Mouse (Mus musculus) splenic B cell, adult 2 months (primary cell): ENCODE measurements around the gene Zxdc.

Experiments
- DNase-seq: peaks from one replicate; pipeline ENCODE4 v3.0.0-alpha.2; 2011; ENCODE audit warnings: low read depth, low spot score
- H3K27me3 ChIP-seq: 2 replicates; pipeline ENCODE4 v1.6.1; 2012; ENCODE audit warnings: mild to moderate bottlenecking, low read length, moderate library complexity, mixed read lengths; ENCODE audit not compliant: control insufficient read depth, poor library complexity, insufficient read depth, severe bottlenecking
- H3K36me3 ChIP-seq: 2 replicates; pipeline ENCODE4 v1.6.1; 2012; ENCODE audit warnings: mild to moderate bottlenecking, low read length, moderate library complexity, mixed read lengths; ENCODE audit not compliant: control insufficient read depth, poor library complexity, insufficient read depth, severe bottlenecking

Zxdc gene

DNA sequence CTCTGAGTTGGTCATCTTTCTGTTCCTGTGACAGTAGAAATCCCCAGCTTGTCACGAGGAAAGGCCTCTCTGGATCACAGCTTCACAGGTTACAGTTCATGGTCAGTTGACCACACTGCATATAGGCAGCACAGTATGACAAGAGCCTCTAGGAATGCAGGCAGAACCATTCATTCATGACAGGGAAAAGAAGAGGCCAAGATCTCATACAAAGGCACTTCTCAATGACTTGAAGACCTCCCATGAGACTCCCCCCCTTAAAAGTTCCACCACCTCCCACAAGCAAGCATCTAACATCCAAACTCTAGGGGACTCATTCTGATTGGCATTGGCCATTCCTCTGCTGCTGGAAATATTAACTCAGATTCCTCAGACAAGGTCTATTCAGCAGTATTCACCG, 9.8 kb upstream of the Zxdc start:
- Histone ChIP-seq H3K27me3 (no peaks in the 10 kb centered on the region), H3K36me3 (no peaks in the 10 kb centered on the region)
- no peak for DNase-seq

DNA sequence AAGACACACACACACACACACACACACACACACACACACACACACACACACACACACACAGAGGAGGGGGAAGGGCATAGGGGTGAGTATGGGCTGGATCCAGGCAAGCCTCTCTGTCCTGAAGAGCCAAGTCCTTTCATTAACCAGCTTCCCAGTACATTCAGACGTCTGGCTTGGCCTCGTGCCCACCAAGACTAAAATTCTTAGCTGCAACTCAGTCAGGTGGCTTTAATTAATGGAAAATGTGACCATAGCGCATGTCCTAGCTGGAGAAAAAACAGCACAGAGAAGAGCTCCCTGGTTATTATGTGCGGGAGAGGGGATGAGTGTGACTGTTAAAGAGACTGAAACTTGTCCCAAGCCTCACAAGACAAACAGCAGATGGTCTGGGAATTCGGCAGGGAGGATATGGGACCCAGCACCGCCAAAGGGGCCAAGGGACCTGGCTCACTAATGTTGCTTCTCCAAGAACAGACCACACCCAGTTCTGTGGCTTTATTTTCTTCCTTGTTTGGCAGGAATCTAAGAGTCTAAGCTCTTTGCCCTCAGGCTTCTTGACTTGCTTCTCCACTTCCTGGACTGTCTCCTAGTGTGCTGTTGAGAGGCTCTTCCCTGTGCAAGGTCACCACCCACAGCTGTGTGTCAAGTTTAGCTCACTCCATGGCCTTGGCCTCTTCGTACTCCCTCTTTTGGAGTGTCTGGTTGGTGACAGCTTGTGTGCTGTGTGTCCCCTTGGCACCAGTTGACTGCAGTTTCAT, 9.1 kb upstream of the Zxdc start:
- DNase-seq: no peak
- Histone ChIP-seq H3K36me3 (no peaks in the 10 kb centered on the region), H3K27me3 (no peaks in the 10 kb centered on the region)

DNA sequence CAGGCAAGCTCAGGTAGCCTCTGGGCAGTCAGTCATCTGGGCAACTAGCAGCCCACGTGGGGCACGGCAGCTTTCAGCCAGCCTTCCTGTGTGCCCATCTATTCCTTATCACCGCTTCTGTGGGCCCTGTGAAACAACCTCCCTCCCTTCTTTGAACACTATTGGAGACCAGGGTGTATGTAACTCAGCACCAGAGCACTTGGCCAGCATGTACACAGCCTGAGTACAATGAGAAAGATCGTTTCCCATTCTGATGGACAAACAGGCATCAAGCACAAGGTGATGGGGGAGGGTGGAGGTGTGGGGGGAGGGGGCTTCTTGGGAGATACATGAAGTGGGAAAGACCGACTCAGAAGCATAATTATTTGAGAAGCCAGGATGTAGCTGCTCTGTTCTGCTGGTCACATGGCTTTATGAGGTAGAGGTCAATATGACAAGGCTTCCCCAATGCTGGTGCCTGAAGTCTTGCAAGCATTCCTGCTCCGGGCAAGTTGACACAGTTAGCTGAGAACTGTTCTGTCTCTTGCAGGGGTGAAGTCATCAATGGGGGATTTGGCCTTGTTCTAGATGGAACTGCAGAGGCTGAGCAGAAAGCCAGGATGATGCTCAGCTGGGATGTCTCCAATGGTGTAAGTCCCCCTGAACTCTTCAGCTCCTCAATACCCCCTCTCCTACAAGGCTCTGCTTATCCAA, 8.2 kb upstream of the Zxdc start:
- Histone ChIP-seq H3K36me3 (no peaks in the 10 kb centered on the region), H3K27me3 (no peaks in the 10 kb centered on the region)
- DNase-seq: no peak

DNA sequence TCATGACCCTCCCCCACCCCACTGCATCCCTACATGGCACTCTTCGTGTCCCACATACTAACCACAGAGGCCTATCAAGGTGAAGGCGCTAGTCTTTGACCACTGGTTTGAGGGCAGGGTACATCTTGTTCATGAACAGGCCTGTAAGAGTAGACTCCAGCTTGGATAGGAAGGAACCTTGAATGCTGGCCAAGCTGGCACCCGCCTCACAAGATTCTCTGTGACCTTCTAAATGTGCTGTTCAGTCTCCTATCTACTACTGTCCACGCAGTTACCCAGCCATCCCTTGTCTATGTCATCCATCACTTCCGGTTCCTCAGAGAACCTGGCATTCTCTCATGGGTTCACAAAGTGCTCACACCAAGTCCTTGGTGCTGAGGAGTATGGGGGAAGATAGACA, 6.0 kb upstream of the Zxdc start:
- no peaks in the 10 kb centered on the region for H3K27me3 ChIP-seq
- no peaks in the 10 kb centered on the region for H3K36me3 ChIP-seq
- no peak for DNase-seq

DNA sequence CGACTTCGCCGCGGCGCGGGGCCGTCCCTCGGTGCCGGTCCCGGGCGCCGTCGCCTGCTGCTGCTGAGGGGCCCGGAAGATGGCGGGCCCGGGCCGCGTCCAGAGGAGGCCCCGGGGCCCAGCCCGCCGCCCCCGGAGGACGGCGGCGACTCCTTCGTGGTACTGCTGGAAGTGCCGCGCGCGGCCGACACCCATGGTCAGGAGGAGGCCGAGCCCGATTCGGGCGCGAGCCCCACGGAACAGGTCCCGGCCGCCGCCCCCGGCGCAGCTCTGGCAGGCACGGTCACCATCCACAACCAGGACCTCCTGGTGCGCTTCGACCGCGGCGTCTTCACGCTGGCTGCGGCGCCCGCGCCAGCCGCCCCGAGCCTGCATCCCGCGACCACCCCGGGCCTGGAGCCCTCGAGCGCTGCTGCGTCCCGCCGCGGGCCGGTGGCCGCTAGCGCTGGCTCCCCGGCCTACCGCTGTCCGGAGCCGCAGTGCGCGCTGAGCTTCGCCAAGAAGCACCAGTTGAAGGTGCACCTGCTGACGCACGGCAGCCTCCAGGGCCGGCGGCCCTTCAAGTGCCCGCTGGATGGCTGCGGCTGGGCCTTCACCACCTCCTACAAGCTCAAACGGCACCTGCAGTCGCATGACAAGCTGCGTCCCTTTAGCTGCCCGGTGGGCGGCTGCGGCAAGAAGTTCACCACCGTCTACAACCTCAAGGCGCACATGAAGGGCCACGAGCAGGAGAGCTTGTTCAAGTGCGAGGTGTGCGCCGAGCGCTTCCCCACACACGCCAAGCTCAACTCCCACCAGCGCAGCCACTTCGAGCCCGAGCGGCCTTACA, 647 bp downstream of the Zxdc start:
- DNase-seq: peak; percentile 49

DNA sequence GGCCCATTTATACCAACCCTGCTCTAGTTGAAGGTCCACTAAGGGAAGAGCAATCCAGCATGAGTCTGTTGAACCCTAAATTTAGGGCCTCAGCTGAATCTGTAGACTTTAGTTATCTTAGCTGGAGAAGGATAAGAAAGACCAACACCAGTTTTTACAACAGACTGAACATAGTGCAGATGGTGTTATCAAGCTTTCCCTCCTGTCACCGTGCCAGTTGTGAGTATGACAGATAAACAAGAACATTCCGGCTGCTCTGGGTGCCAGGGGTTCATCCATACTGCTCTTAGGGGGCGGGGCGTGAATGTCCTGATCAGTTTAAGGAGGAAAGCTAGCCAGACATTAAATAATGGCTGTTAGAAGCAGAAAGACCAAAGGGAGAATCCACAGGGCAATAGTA, 5.4 kb downstream of the Zxdc start:
- Histone ChIP-seq H3K27me3 (no peaks in the 10 kb centered on the region), H3K36me3 (peaks cover 4% of the 10 kb centered on the region)
- no peak for DNase-seq

More for the DNA sequence above, 647 bp downstream of the Zxdc start:
- Histone ChIP-seq H3K36me3 (peaks cover 2% of the 10 kb centered on the region; the same call in 1 of the 2 replicates), H3K27me3 (no peaks in the 10 kb centered on the region)

DNA sequence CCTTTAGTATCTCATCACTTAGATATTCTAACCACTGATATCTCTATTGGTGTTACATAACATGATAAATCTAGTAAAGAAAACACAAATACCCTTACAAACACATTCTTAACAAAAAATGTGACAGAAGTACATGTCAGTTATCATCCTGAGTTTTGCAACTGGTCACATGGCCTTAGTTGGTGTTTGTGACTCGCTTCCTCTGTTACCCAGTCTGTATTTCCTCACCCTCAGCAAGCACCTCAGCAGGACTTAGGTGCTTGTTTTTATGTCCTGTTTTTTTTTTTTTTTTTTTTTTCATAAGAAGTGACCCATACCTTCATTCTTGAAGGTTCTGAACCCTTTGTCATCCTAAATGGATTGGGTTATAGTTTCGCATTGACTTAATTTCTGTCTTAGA, 8.4 kb downstream of the Zxdc start:
- DNase-seq: no peak
- H3K36me3 ChIP-seq: peaks cover 9% of the 10 kb centered on the region
- no peaks in the 10 kb centered on the region for H3K27me3 ChIP-seq

DNA sequence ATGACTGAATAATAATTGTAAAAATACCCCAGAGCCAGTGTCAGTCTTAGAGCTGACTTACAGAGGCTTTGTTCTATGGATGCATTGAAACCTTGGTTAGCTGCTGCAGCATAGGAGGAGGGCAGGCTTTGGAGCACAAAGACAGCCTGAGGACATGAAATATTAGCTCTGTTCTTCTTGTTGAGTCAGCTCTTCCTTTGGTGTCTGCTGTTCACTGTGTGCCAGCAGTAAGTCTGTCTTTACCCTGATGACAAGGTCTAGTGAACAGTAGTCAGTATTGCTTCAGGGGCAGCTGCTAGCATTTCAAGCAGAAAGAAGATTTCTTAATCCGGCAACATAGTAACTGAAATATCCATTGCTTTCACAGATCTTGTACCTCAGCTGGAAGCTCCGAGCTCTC, 12.2 kb downstream of the Zxdc start:
- Histone ChIP-seq H3K36me3 (peaks cover 7% of the 10 kb centered on the region), H3K27me3 (no peaks in the 10 kb centered on the region)
- no peak for DNase-seq

DNA sequence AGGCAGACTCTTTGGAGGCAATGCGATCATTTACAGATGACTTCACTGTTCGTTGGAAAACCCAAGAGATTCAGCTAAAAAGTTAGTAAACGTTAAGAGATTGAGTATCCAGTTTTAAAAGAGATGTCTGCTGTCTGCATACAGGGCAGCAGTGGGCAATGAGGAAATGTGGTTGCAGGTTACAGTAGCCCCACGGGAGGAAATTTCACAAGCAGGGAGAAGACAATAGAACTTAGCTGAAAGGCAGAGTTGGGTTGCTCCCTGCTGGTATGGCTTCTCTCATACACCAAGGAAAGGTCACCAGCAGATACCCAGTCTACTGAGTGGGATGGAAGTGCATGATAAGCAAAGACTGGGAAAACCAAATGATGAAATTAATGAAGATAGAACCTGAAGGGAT, 21.3 kb downstream of the Zxdc start:
- DNase-seq: no peak
- Histone ChIP-seq H3K27me3 (no peaks in the 10 kb centered on the region), H3K36me3 (peaks cover 3% of the 10 kb centered on the region; the same call in 1 of the 2 replicates)

DNA sequence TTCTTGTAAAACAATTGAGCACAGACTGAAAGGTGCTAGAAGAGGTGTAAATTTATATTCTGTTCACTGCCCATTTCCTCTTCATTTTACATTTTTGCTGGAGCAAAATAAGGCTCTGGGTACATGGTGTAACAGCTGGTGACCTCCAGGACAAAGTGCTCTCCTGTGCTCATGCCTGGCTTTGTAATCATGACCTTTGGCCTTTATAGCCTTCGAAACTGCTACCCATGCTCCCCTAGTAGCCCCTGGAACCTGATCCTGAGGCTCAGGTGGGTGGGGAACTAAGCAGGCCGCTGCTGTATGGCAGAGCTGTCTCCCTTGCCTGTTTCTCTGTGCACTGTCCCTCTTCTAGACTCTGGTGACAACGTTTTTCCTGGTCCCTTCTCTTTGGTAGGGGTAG, 24.7 kb downstream of the Zxdc start:
- H3K27me3 ChIP-seq: no peaks in the 10 kb centered on the region; the same call in 1 of the 2 replicates
- H3K36me3 ChIP-seq: peaks cover 3% of the 10 kb centered on the region; the same call in 1 of the 2 replicates
- DNase-seq: no peak

DNA sequence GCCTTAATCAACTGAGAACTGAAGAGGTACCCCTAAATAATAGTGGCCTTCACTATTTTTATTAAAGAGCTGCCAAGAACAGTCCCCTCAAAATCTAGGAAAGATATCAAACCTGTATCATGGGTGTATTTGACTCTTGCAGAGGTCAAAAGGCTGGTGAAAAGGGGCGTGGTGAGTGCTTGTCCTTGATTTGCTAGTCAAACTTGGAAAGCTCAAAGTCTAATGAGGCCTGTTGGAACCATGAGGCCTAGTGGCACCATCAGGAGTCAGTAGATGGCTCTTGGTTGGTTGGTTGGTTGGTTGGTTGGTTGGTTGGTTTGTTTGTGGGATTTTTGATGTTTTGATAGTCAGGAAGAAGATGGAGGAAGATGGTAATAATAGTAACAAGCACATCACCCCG, 26.5 kb downstream of the Zxdc start:
- no peak for DNase-seq
- peaks cover 4% of the 10 kb centered on the region; the same call in 1 of the 2 replicates for H3K36me3 ChIP-seq
- H3K27me3 ChIP-seq: no peaks in the 10 kb centered on the region; the same call in 1 of the 2 replicates

DNA sequence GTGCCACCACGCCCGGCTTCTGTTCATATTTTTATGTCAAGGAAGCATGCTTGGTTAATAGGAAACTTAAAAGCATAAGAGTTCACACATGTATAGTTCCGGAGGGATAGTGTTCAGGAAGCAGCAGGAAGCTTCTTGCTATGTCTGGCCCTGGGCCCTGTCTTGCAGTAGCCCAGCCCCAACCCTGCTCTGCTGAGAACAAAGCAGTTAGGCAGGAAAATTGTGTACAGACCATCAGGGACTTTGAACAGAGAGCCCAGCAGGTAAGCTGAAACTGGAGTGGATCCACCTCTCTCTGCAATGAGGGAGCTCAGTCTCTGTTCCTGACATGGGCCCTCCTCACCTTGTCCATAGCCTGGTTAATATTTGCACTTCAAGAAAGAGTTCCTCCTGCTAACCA, 28.0 kb downstream of the Zxdc start:
- H3K27me3 ChIP-seq: no peaks in the 10 kb centered on the region; the same call in 1 of the 2 replicates
- DNase-seq: no peak
- peaks cover 3% of the 10 kb centered on the region; the same call in 1 of the 2 replicates for H3K36me3 ChIP-seq

DNA sequence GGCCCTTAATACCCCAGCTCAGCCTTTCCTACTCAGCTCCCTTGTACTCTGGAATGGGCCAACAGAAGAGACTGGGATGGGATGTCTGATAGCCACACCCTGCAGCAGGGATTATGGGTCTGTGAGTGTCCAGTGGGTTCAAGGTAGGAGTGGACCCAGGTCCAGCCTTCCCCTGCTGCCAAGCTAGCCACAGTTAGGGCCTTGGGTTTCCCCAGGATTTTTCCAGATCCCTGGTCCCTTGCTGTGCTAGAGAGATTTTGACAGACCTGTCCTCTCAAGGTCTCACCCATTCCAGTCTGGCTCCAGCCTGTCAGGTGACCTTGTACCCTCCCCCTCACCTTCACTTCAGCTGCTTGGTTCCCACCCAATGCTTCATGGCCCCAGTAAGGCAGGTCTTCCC, 39.3 kb downstream of the Zxdc start:
- H3K36me3 ChIP-seq: peaks cover 2% of the 10 kb centered on the region; the same call in 1 of the 2 replicates
- no peak for DNase-seq
- H3K27me3 ChIP-seq: no peaks in the 10 kb centered on the region

DNA sequence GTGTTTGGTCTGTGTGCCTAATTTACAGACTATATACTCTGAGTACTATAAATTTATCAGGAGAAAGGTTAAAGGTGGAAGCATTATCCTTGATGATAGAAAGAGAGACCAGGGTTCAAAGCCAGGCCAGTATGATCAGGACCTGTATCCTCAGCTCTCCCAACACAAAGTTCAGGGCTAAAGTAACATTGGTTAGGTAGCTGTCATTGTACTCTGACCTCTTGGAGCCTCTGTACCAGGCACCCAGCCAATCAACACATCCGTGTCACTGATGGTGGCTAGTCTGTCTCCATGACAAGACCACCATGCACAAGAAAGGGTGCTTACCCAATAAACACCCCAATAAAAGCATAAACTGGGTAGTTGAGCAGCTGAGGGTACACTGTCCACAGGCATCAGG, 41.7 kb downstream of the Zxdc start:
- H3K36me3 ChIP-seq: no peaks in the 10 kb centered on the region
- no peaks in the 10 kb centered on the region for H3K27me3 ChIP-seq
- DNase-seq: no peak

DNA sequence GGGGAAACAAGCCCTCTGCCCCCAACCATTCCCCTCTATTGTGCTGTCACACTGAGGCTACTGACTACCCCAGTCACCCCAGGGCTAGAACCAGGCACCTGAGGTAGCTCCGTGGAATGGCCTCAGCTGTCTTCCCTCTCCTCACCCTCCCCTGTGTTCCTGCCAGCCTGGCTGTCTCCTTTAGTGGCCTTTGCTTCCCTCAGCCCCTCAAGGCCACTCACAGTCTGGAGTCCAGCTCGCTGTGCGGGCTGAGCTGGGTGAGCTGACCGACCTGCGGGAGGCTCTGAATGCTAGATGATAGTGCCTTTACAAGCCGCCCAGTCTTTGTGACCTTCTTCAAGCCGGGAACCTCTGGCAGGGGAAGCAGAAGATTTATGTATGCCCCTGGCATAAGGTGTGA, 42.6 kb downstream of the Zxdc start:
- no peak for DNase-seq
- Histone ChIP-seq H3K36me3 (no peaks in the 10 kb centered on the region), H3K27me3 (no peaks in the 10 kb centered on the region)
